Mouse (Mus musculus) cortical plate, adult 2 months (tissue): Measurements from ENCODE around the gene Szrd1. TPM values are rescaled to one million over a fixed set of nuclear protein-coding genes. Genes with fewer than 3 reads are reported as not detected.
A peak's percentile ranks its signal among the peaks of the same experiment; 100 is the strongest.
"Not testable (repeated sequence)": the region's sequence is repeated elsewhere in the genome, so short reads cannot be mapped to it uniquely, and the experiment has no call there.

Source experiments
- H3K27ac ChIP-seq: fragments of 200-500 bp; 2 replicates; pipeline ENCODE4 v1.5.1; 2012; ENCODE audit warnings: low read length, control low read depth, inconsistent platforms; ENCODE audit not compliant: insufficient read depth
- H3K4me1 ChIP-seq: fragments of 200-500 bp; 2 replicates; pipeline ENCODE4 v1.6.1; 2011; ENCODE audit warnings: low read length; ENCODE audit not compliant: control insufficient read depth, insufficient read depth
- H3K4me3 ChIP-seq: fragments of 200-500 bp; 2 replicates; pipeline ENCODE4 v1.5.1; 2011; ENCODE audit warnings: mild to moderate bottlenecking, low read length, control low read depth; ENCODE audit not compliant: insufficient read depth
- CTCF ChIP-seq: fragments of 200-500 bp; IDR thresholded peaks from 2 replicates; pipeline ENCODE4 v1.5.1; 2011; ENCODE audit warnings: mild to moderate bottlenecking, control low read depth, low read length; ENCODE audit not compliant: insufficient read depth; ENCODE audit errors: extremely low read depth
- POLR2A ChIP-seq: fragments of 200-500 bp; IDR thresholded peaks from 2 replicates; pipeline ENCODE4 v1.6.1; 2011; ENCODE audit warnings: mild to moderate bottlenecking, low read length, control low read depth; ENCODE audit not compliant: insufficient read depth; ENCODE audit errors: extremely low read depth
- polyA plus RNA-seq: library from polyadenylated mRNA; depleted of rRNA; stranded (reverse); fragments of >200 nt; gene quantifications from 2 replicates; pipeline ENCODE4 v1.2.3, GENCODE M21; 2012

Gene Szrd1
- polyA plus RNA-seq, 1 experiment: 19.4 TPM

DNA sequence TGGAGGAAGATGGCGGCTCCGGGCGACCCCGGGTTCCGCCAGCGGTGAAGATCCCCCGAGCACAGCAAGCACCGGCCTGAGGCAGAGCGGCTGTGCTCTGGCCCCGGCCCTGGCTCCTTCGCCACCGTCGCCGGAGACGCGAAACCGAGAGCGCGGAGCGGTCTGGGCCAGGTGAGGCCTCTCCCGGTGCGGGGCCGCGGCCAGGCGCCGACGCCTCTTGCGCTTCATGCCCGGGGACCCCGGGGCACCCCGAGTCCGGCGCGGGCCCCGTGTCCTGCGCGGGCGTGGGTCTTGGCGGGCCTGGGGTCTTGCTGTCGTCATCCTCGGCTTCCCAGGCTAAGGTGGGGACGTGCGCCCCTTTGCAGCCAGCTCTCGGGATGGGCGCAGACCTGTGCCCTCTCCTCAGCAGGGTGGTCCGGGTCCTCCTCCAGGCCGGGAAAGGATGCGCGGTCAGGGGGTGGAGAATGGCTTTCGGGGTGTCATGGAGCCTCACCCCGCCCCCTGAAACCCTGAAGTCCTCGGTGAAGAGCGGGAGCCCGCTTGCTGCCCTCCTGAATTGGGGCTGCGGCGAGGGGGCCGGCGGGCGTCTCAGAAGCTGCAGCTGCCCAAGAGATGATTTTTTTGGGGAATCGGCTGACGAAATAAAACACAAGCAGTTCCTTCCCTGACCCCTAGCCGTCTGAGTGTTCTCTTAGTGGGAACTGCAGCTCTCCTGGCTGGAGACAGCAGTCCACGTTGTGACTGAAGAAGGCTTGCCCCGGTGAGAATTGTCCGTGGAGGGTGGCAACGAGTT is 8.6 kb upstream of the Szrd1 start:
- peaks cover 4% of the 10 kb centered on the region for H3K4me1 ChIP-seq
- peak overlapping the region; percentile 94 for H3K27ac ChIP-seq
- peak overlapping the region; percentile 82 for H3K4me3 ChIP-seq
- TF ChIP-seq CTCF: no peak
- no peak for TF ChIP-seq POLR2A

GRCm38 (mm10) chr4:141147112-141148008 is 7.8 kb upstream of the Szrd1 start, which contains the start of gene Fbxo42:
Gene Fbxo42 (plus strand): TSS chr4:141147913.
- TF ChIP-seq CTCF (peak; percentile 48), POLR2A (peak; percentile 73)
- H3K27ac ChIP-seq: peak within 1 kb of the TSS; percentile 97
- H3K4me3 ChIP-seq: peak within 1 kb of the TSS; percentile 82

GRCm38 (mm10) chr4:141146491-141147033 is 7.0 kb upstream of the Szrd1 start:
- no peak overlapping the region; the same call in 1 of the 2 replicates for H3K4me3 ChIP-seq
- H3K27ac ChIP-seq: no peak overlapping the region
- no peaks in the 10 kb centered on the region for H3K4me1 ChIP-seq
- TF ChIP-seq CTCF (no peak), POLR2A (no peak)

More at GRCm38 (mm10) chr4:141147112-141148008, 7.8 kb upstream of the Szrd1 start, which contains the start of gene Fbxo42:
- H3K4me1 ChIP-seq: peaks cover under 1% of the 10 kb centered on the region

DNA sequence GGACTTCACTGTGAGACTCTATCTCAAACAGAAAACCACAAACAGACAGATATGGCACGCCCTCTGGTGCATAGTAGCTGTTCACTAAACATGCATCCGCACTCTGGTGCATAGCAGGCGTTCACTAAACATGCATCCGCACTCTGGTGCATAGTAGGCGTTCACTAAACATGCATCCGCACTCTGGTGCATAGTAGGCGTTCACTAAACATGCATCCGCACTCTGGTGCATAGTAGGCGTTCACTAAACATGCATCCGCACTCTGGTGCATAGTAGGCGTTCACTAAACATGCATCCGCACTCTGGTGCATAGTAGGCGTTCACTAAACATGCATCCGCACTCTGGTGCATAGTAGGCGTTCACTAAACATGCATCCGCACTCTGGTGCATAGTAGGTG is 5.5 kb upstream of the Szrd1 start:
- not testable (repeated sequence) for H3K4me1 ChIP-seq, H3K27ac ChIP-seq, H3K4me3 ChIP-seq

GRCm38 (mm10) chr4:141142285-141142811 is 2.8 kb upstream of the Szrd1 start:
- Histone ChIP-seq H3K27ac (no peak overlapping the region), H3K4me3 (no peak overlapping the region), H3K4me1 (no peaks in the 10 kb centered on the region; the same call in 1 of the 2 replicates)
- TF ChIP-seq POLR2A: no peak
- TF ChIP-seq CTCF: peak; percentile 90

DNA sequence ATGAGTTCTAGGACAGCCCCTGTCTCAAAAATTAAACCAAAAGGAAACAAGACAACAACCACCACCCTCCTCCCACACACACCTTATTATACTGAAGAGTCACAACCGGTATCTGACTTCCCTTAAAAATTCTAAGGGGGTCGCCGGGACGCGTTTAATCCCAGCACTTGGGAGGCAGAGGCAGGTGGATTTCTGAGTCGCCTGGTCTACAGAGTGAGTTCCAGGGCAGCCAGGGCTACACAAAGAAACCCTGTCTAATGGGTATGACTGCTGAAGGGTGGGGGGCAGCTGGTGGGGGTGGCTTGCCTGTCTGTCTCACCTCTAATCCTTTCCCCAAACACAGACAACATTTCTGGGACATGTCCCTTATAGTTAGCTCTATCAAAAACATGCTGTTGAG is 1.4 kb upstream of the Szrd1 start:
- Histone ChIP-seq H3K4me1 (peaks cover 2% of the 10 kb centered on the region; the same call in 1 of the 2 replicates), H3K4me3 (no peak overlapping the region), H3K27ac (no peak overlapping the region)
- no peak for TF ChIP-seq POLR2A
- TF ChIP-seq CTCF: no peak

DNA sequence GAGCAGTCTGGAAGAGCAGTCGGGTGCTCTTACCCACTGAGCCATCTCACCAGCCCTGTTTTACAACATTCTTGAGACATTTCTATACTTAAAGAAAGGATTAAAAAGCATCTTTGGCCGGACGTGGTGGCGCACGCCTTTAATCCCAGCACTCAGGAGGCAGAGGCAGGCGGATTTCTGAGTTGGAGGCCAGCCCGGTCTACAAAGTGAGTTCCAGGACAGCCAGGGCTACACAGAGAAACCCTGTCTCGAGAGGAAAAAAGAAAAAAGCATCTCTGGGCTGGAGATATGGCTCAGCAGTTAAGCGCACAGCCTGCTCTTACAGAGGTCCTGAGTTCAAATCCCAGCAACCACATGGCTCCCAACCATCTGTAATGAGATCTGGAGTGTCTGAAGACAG is 779 bp upstream of the Szrd1 start:
- not testable (repeated sequence) for H3K4me1 ChIP-seq, H3K27ac ChIP-seq, H3K4me3 ChIP-seq

GRCm38 (mm10) chr4:141138425-141139115 is 1.0 kb downstream of the Szrd1 start:
- TF ChIP-seq CTCF: no peak
- no peak for TF ChIP-seq POLR2A
- Histone ChIP-seq H3K4me3 (peak overlapping the region; percentile 67), H3K27ac (no peak overlapping the region), H3K4me1 (peaks cover 10% of the 10 kb centered on the region)

- not testable (repeated sequence) for H3K27ac ChIP-seq, H3K4me1 ChIP-seq, H3K4me3 ChIP-seq
Measured at GRCm38 (mm10) chr4:141137740-141138139, 1.8 kb downstream of the Szrd1 start.

DNA sequence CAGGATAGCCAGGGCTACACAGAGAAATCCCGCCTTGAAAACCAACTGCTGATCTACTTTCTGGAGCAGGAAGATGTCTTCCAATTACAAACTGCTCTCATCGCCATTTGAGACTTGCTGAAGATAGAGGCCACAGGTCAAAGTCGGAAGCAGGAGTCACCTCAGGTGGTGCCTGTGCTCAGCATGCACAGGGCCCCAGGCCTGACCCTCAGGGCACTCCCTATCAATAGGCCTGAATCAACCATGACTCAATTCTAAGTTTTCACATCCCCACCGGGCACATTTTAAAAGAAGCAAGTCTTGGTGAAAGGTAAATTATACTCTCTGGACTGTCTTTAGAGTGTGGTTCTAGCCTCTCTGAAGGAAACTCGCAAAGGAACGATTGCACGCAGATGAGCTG is 3.4 kb downstream of the Szrd1 start:
- Histone ChIP-seq H3K27ac (no peak overlapping the region), H3K4me3 (no peak overlapping the region), H3K4me1 (peaks cover 14% of the 10 kb centered on the region)
- no peak for TF ChIP-seq POLR2A
- no peak for TF ChIP-seq CTCF
